Mouse (Mus musculus) brain, embryonic 14.5 days (tissue): Measurements from ENCODE around the gene Gm4922. TPM values are rescaled to one million over a fixed set of nuclear protein-coding genes. Genes with fewer than 3 reads are reported as not detected.

ENCODE experiments used
- DNase-seq: peaks from one replicate; pipeline ENCODE4 v3.0.0-alpha.2; 2011; ENCODE audit warnings: low read depth
- CTCF ChIP-seq: fragments of 200-500 bp; IDR thresholded peaks from 2 replicates; pipeline ENCODE4 v1.5.1; 2012; ENCODE audit warnings: inconsistent platforms, mild to moderate bottlenecking, moderate library complexity, borderline replicate concordance; ENCODE audit not compliant: insufficient read depth, insufficient read length; ENCODE audit errors: extremely low read depth
- POLR2A ChIP-seq: fragments of 200-500 bp; IDR thresholded peaks from 2 replicates; pipeline ENCODE4 v1.6.1; 2012; ENCODE audit warnings: mild to moderate bottlenecking, inconsistent platforms, borderline replicate concordance; ENCODE audit not compliant: poor library complexity, insufficient read depth, insufficient read length, severe bottlenecking; ENCODE audit errors: extremely low read depth
- polyA plus RNA-seq: library from polyadenylated mRNA; depleted of rRNA; stranded (reverse); fragments of >200 nt; gene quantifications from 2 replicates; pipeline ENCODE4 v1.2.3, GENCODE M21; 2012; rRNA removed

Gene Gm4922
- polyA plus RNA-seq, result not detected in 2 replicates

- DNase-seq, result no peak
- TF ChIP-seq CTCF (no peak), POLR2A (no peak)
Observed at GRCm38 (mm10) chr10:18786693-18787092, at the start of gene Gm4922. Gene Gm4922, minus strand, starts transcription at chr10:18786793.

GRCm38 (mm10) chr10:18835684-18836479 lies 49.3 kb upstream of the Gm4922 start:
- TF ChIP-seq POLR2A (no peak), CTCF (peak; percentile 53)
- peak; percentile 58 for DNase-seq

- no peak for TF ChIP-seq POLR2A
- TF ChIP-seq CTCF, result no peak
- DNase-seq, result no peak
Observed at GRCm38 (mm10) chr10:18834389-18834788, 47.8 kb upstream of the Gm4922 start.

- DNase-seq, result no peak
- no peak for TF ChIP-seq CTCF
- no peak for TF ChIP-seq POLR2A
Observed at GRCm38 (mm10) chr10:18831823-18832222, 45.2 kb upstream of the Gm4922 start.

- no peak for TF ChIP-seq POLR2A
- no peak for TF ChIP-seq CTCF
- no peak for DNase-seq
Observed at GRCm38 (mm10) chr10:18830359-18830758, 43.8 kb upstream of the Gm4922 start.

- no peak for DNase-seq
- no peak for TF ChIP-seq POLR2A
- no peak for TF ChIP-seq CTCF
Observed at GRCm38 (mm10) chr10:18827936-18828335, 41.3 kb upstream of the Gm4922 start.

- TF ChIP-seq CTCF, result no peak
- TF ChIP-seq POLR2A, result no peak
- DNase-seq, result no peak
Observed at GRCm38 (mm10) chr10:18826107-18826506, 39.5 kb upstream of the Gm4922 start.

- no peak for TF ChIP-seq POLR2A
- no peak for TF ChIP-seq CTCF
- DNase-seq, result no peak
Observed at GRCm38 (mm10) chr10:18825143-18825542, 38.5 kb upstream of the Gm4922 start.

GRCm38 (mm10) chr10:18816560-18816959 lies 30.0 kb upstream of the Gm4922 start:
- peak; percentile 87 for DNase-seq
- TF ChIP-seq POLR2A (no peak), CTCF (no peak)

GRCm38 (mm10) chr10:18811751-18812150 lies 25.2 kb upstream of the Gm4922 start:
- no peak for DNase-seq
- no peak for TF ChIP-seq CTCF
- no peak for TF ChIP-seq POLR2A

GRCm38 (mm10) chr10:18790063-18790462 lies 3.5 kb upstream of the Gm4922 start:
- TF ChIP-seq POLR2A (no peak), CTCF (no peak)

GRCm38 (mm10) chr10:18788601-18789000 lies 2.0 kb upstream of the Gm4922 start:
- TF ChIP-seq CTCF, result no peak
- no peak for TF ChIP-seq POLR2A
- DNase-seq, result no peak

More at GRCm38 (mm10) chr10:18790063-18790462, 3.5 kb upstream of the Gm4922 start:
- no peak for DNase-seq
